Comparison of ENCODE assay signal across 7 mouse cellular contexts in the genomic region with DNA sequence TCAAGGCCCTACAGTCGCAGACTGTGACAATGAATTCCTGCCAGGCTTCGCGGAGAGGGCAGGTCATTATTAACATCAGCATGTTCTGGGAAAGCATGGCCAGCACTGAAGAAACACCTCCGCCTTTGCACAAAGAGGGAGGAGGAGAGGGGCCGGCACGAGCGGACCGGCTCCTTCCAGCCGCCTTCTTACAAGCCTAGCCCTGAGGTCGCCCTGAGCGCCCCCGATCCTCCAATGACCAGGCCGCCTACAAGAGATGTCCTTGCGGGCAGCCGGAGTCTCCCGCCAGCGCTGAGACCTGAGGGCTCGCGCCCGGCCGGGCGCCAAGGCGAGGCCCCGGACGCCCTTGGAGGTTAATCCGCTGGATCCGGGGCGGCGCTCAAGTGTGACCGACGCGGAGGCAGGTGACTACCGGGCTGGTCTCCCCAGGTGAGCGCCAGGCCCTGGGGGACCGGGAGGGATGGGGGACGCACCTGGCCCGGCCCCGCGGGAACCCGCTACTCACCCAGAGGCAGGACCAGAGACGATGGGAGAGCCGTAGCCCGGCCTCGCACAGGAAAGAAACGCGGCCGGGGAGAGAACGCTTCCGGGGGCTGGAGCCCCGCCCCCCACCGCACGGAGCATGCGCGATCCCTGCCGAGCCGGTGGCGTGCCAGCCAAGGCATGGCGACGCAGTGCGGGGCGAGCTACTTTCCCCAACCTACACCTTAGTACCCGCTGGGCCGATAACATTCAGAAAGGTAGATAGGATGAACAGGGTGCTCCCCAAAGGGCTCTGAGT. TPM values are rescaled to one million over a fixed set of nuclear protein-coding genes. Genes with fewer than 3 reads are reported as not detected.
DNase-seq lines count a peak whose midpoint lies in the region; ATAC-seq lines count a peak whose summit lies in the region.

No protein-coding gene starts in this region.

- no peaks in the 10 kb centered on the region for H3K9me3 ChIP-seq in embryonic facial prominence, embryonic 10.5 days
- no peaks in the 10 kb centered on the region for H3K9me3 ChIP-seq in limb, embryonic 11.5 days (ENCODE audit: control insufficient read depth, low read length)
- no peaks in the 10 kb centered on the region for H3K9me3 ChIP-seq in midbrain, embryonic 14.5 days (ENCODE audit: control insufficient read depth, low read length)

- peak overlapping the region; percentile 73 for H3K4me2 ChIP-seq in limb, embryonic 11.5 days (ENCODE audit: low read depth, severe bottlenecking)
- H3K4me2 ChIP-seq in midbrain, embryonic 14.5 days (ENCODE audit: low read length): peak overlapping the region; percentile 89

- H3K27me3 ChIP-seq in embryonic facial prominence, embryonic 10.5 days (replicated peaks; ENCODE audit: low read depth, poor library complexity, severe bottlenecking): no peaks in the 10 kb centered on the region
- no peaks in the 10 kb centered on the region for H3K27me3 ChIP-seq in limb, embryonic 11.5 days (ENCODE audit: control insufficient read depth, insufficient read depth, low read length)
- H3K27me3 ChIP-seq in midbrain, embryonic 14.5 days (ENCODE audit: control insufficient read depth, insufficient read depth, low read length): no peaks in the 10 kb centered on the region

- ATAC-seq in granulocyte monocyte progenitor cell, adult 5-6 weeks (replicated peaks; ENCODE audit: poor library complexity, severe bottlenecking): peak; percentile 78
- ATAC-seq in limb, embryonic 11.5 days (ENCODE audit: insufficient number of reproducible peaks, low FRiP score, low TSS enrichment, low read depth): peak; percentile 95
- peak; percentile 96 for ATAC-seq in midbrain, embryonic 14.5 days (ENCODE audit: low FRiP score, low TSS enrichment)

- H3K4me1 ChIP-seq in embryonic facial prominence, embryonic 10.5 days: peaks cover 12% of the 10 kb centered on the region
- no peaks in the 10 kb centered on the region for H3K4me1 ChIP-seq in limb, embryonic 11.5 days (ENCODE audit: control insufficient read depth, insufficient read depth, low read length)
- H3K4me1 ChIP-seq in midbrain, embryonic 14.5 days (ENCODE audit: control insufficient read depth, insufficient read depth, low read length): peaks cover 18% of the 10 kb centered on the region

- H3K4me3 ChIP-seq in embryonic facial prominence, embryonic 10.5 days: peak overlapping the region; percentile 83
- peak overlapping the region; percentile 94 for H3K4me3 ChIP-seq in limb, embryonic 11.5 days (ENCODE audit: low read depth, low read length)
- peak overlapping the region; percentile 92 for H3K4me3 ChIP-seq in midbrain, embryonic 14.5 days (replicated peaks; ENCODE audit: low read depth, low read length)

- peak overlapping the region; percentile 93 for H3K9ac ChIP-seq in limb, embryonic 11.5 days (ENCODE audit: low read length)
- peak overlapping the region; percentile 92 for H3K9ac ChIP-seq in midbrain, embryonic 14.5 days (replicated peaks; ENCODE audit: low read length)

- H3K27ac ChIP-seq in embryonic facial prominence, embryonic 10.5 days (replicated peaks): peak overlapping the region; percentile 97
- peak overlapping the region; percentile 68 for H3K27ac ChIP-seq in limb, embryonic 11.5 days (replicated peaks; ENCODE audit: low read depth, low read length)
- H3K27ac ChIP-seq in midbrain, embryonic 14.5 days (replicated peaks; ENCODE audit: low read depth, low read length): peak overlapping the region; percentile 92

- DNase-seq in adrenal gland, postnatal 10 days: peak; percentile 98
- peak; percentile 93 for DNase-seq in embryonic facial prominence, embryonic 10.5 days (ENCODE audit: low spot score)
- peak; percentile 94 for DNase-seq in kidney, adult 18-20 months
- DNase-seq in limb, embryonic 11.5 days (ENCODE audit: low spot score): peak; percentile 93
- peak; percentile 96 for DNase-seq in midbrain, embryonic 14.5 days
- peak; percentile 84 to 94 for DNase-seq in spleen, adult 18-20 months

- H3K36me3 ChIP-seq in embryonic facial prominence, embryonic 10.5 days (replicated peaks): peaks cover 14% of the 10 kb centered on the region
- H3K36me3 ChIP-seq in limb, embryonic 11.5 days (ENCODE audit: control insufficient read depth, insufficient read depth, low read length): no peaks in the 10 kb centered on the region
- H3K36me3 ChIP-seq in midbrain, embryonic 14.5 days (ENCODE audit: control insufficient read depth, insufficient read depth, low read length): no peaks in the 10 kb centered on the region

- WGBS in embryonic facial prominence, embryonic 10.5 days: under 1% methylated on average over 63 of the region's 63 CpGs
- under 1% methylated on average over 63 of the region's 63 CpGs for WGBS in limb, embryonic 11.5 days
- under 1% methylated on average over 63 of the region's 63 CpGs for WGBS in midbrain, embryonic 14.5 days

RNA-seq across cellular contexts. Expression of a gene that starts 27.6 kb away (rescaled TPM):
- total RNA-seq in adrenal gland, postnatal 10 days (2021): 10 to 100 TPM; 60.0 to 65.8 TPM
- polyA plus RNA-seq in embryonic facial prominence, embryonic 10.5 days (2016; fragmentation: Nextera tagmentation; extraction: Ambion mirVana): 66.6 and 71.8 TPM in 2 replicates
- 59.5 and 62.9 TPM in 2 replicates for total RNA-seq in granulocyte monocyte progenitor cell, adult 5-6 weeks (2014; fragmentation: Nextera tagmentation)
- total RNA-seq in granulocyte monocyte progenitor cell, adult 5-6 weeks (2017): 77.7 and 82.9 TPM in 2 replicates
- 68.8 and 71.5 TPM in 2 replicates for polyA plus RNA-seq in limb, embryonic 11.5 days (2014; fragmentation: Nextera tagmentation; extraction: Ambion mirVana)
- polyA plus RNA-seq in midbrain, embryonic 14.5 days (2014; fragmentation: Nextera tagmentation; extraction: Ambion mirVana): 126 and 143 TPM in 2 replicates

RNA-seq across cellular contexts. Expression of a gene that starts 45.3 kb away (rescaled TPM):
- total RNA-seq in adrenal gland, postnatal 10 days (2021): 10 to 100 TPM; 64.8 to 65.9 TPM
- 6.7 and 6.9 TPM in 2 replicates for polyA plus RNA-seq in embryonic facial prominence, embryonic 10.5 days (2016; fragmentation: Nextera tagmentation; extraction: Ambion mirVana)
- total RNA-seq in granulocyte monocyte progenitor cell, adult 5-6 weeks (2014; fragmentation: Nextera tagmentation): 67.3 and 74.5 TPM in 2 replicates
- total RNA-seq in granulocyte monocyte progenitor cell, adult 5-6 weeks (2017): 98.5 and 103 TPM in 2 replicates
- 6.9 and 7.8 TPM in 2 replicates for polyA plus RNA-seq in limb, embryonic 11.5 days (2014; fragmentation: Nextera tagmentation; extraction: Ambion mirVana)
- 22.6 and 29.8 TPM in 2 replicates for polyA plus RNA-seq in midbrain, embryonic 14.5 days (2014; fragmentation: Nextera tagmentation; extraction: Ambion mirVana)

Comparison
In these comparisons a context has a peak if more than half of its experiments do, and no peak if none do; other contexts are left out.
1. Peak in every context shown above with its lines: DNase-seq, ATAC-seq, H3K4me3 ChIP-seq and H3K27ac ChIP-seq.